In the genomic region with DNA sequence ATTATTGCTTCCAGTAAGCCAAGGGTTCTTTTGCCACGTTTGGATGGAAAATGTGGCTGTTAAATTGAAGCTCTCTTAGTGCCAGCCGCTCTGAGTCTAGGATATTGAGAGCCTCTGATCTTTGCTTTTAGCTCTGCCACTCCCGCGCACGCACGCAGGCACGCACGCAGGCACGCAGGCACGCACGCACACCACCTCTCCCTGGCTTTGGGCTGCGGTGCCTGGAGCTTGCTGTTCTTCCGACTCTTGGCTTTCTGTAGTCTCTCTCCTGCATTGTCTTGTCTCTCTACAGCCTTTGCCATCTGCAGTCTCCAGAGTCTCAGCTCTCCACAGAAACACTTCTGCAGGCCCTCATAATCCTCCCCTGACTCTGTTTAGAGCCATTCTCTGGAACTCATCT, we compare ENCODE assay signal across 16 mouse cellular contexts.
A peak's percentile ranks its signal among the peaks of the same experiment; 100 is the strongest.
DNase-seq lines count a peak whose midpoint lies in the region; ATAC-seq and TF ChIP-seq lines count a peak whose summit lies in the region.
"Had no signal": no experiment of that assay in that cellular context is flagged by ENCODE, and none has a peak within 500 bp of the region (broad histone marks: within the 10 kb centered on the region; RNA-seq: fewer than 3 reads in every experiment).

No protein-coding gene starts in this region.

- TF ChIP-seq CTCF in kidney, postnatal 0 days (IDR thresholded peaks at IDR 0.05; ENCODE audit: low read depth) = no peak

- no peak for DNase-seq in embryonic facial prominence, embryonic 14.5 days (ENCODE audit: low spot score)
- DNase-seq in embryonic facial prominence, embryonic 10.5 days (ENCODE audit: low spot score) = no peak
- no peak for DNase-seq in kidney, postnatal 0 days (ENCODE audit: low spot score)
- no peak for DNase-seq in kidney, postnatal 25 days
- DNase-seq in brain, adult 2 months (ENCODE audit: low read depth, low spot score) = peak; percentile 67
- DNase-seq in lung, postnatal 14 days = no peak
- no peak for DNase-seq in gastrocnemius, postnatal 4 days (ENCODE audit: low spot score in 2 of 2)
- DNase-seq: adrenal gland, postnatal 25 days; cerebellum, adult 18-20 months; heart, postnatal 4 days; layer of hippocampus, postnatal 36 days; spleen, adult 18-20 months; thymus, postnatal 36 days had no signal

- H3K4me2 ChIP-seq in embryonic facial prominence, embryonic 14.5 days (ENCODE audit: low read depth, low read length) = no peak overlapping the region
- peak overlapping the region; percentile 27; the same call in 1 of the 2 replicates for H3K4me2 ChIP-seq in kidney, postnatal 0 days (ENCODE audit: low read length)
- H3K4me2 ChIP-seq in neural tube, embryonic 12.5 days (replicated peaks) = peak overlapping the region; percentile 5; the same call in 1 of the 2 replicates
- H3K4me2 ChIP-seq: embryonic facial prominence, embryonic 15.5 days had no signal

- no peaks in the 10 kb centered on the region for H3K9me3 ChIP-seq in embryonic facial prominence, embryonic 14.5 days (ENCODE audit: control insufficient read depth, low read length)
- H3K9me3 ChIP-seq in embryonic facial prominence, embryonic 10.5 days = no peaks in the 10 kb centered on the region
- no peaks in the 10 kb centered on the region for H3K9me3 ChIP-seq in kidney, postnatal 0 days (replicated peaks; ENCODE audit: low read length)
- no peaks in the 10 kb centered on the region for H3K9me3 ChIP-seq in neural tube, embryonic 12.5 days
- H3K9me3 ChIP-seq: embryonic facial prominence, embryonic 15.5 days had no signal

- H3K36me3 ChIP-seq in embryonic facial prominence, embryonic 14.5 days (ENCODE audit: control insufficient read depth, insufficient read depth, low read length) = no peaks in the 10 kb centered on the region
- H3K36me3 ChIP-seq in embryonic facial prominence, embryonic 10.5 days (replicated peaks) = no peaks in the 10 kb centered on the region
- H3K36me3 ChIP-seq in kidney, postnatal 0 days (ENCODE audit: insufficient read depth, low read length) = no peaks in the 10 kb centered on the region
- no peaks in the 10 kb centered on the region for H3K36me3 ChIP-seq in neural tube, embryonic 12.5 days
- H3K36me3 ChIP-seq: embryonic facial prominence, embryonic 15.5 days had no signal

- H3K27ac ChIP-seq in embryonic facial prominence, embryonic 14.5 days (replicated peaks; ENCODE audit: low read depth, low read length) = no peak overlapping the region
- H3K27ac ChIP-seq in embryonic facial prominence, embryonic 10.5 days (replicated peaks) = no peak overlapping the region
- no peak overlapping the region for H3K27ac ChIP-seq in kidney, postnatal 0 days
- peak overlapping the region; percentile 27; the same call in 1 of the 2 replicates for H3K27ac ChIP-seq in neural tube, embryonic 12.5 days
- H3K27ac ChIP-seq: embryonic facial prominence, embryonic 15.5 days had no signal

- H3K9ac ChIP-seq in embryonic facial prominence, embryonic 14.5 days (ENCODE audit: low read depth, low read length) = 0 out of 2 replicates have a peak overlapping the region, but pooled peaks have one; percentile 25
- no peak overlapping the region for H3K9ac ChIP-seq in kidney, postnatal 0 days (ENCODE audit: low read depth, low read length)
- H3K9ac ChIP-seq in neural tube, embryonic 12.5 days = no peak overlapping the region
- H3K9ac ChIP-seq: embryonic facial prominence, embryonic 15.5 days had no signal

- no peak for ATAC-seq in embryonic facial prominence, embryonic 14.5 days (ENCODE audit: low read depth)
- ATAC-seq in kidney, postnatal 0 days (replicated peaks; ENCODE audit: low FRiP score, low read depth) = no peak
- no peak; the same call in 1 of the 2 replicates for ATAC-seq in neural tube, embryonic 12.5 days (ENCODE audit: low FRiP score, low read depth)

- no peaks in the 10 kb centered on the region for H3K4me1 ChIP-seq in embryonic facial prominence, embryonic 14.5 days (ENCODE audit: control insufficient read depth, insufficient read depth, low read length)
- peaks cover 12% of the 10 kb centered on the region for H3K4me1 ChIP-seq in embryonic facial prominence, embryonic 10.5 days
- H3K4me1 ChIP-seq in kidney, postnatal 0 days (replicated peaks; ENCODE audit: insufficient read depth, low read length) = no peaks in the 10 kb centered on the region
- peaks cover 18% of the 10 kb centered on the region for H3K4me1 ChIP-seq in neural tube, embryonic 12.5 days
- H3K4me1 ChIP-seq: embryonic facial prominence, embryonic 15.5 days; megakaryocyte, embryonic 14.5 days had no signal

- no peak overlapping the region for H3K4me3 ChIP-seq in embryonic facial prominence, embryonic 14.5 days (ENCODE audit: low read depth, low read length)
- H3K4me3 ChIP-seq in embryonic facial prominence, embryonic 10.5 days = no peak overlapping the region
- H3K4me3 ChIP-seq in kidney, postnatal 0 days (replicated peaks; ENCODE audit: low read depth, low read length) = no peak overlapping the region
- H3K4me3 ChIP-seq in neural tube, embryonic 12.5 days = no peak overlapping the region
- H3K4me3 ChIP-seq: embryonic facial prominence, embryonic 15.5 days; megakaryocyte, embryonic 14.5 days had no signal

- WGBS in embryonic facial prominence, embryonic 14.5 days = 76% methylated on average over 13 of the region's 13 CpGs
- 82% methylated on average over 13 of the region's 13 CpGs for WGBS in embryonic facial prominence, embryonic 10.5 days
- 52% methylated on average over 13 of the region's 13 CpGs for WGBS in kidney, postnatal 0 days
- WGBS in neural tube, embryonic 12.5 days = 74% methylated on average over 13 of the region's 13 CpGs

- no peaks in the 10 kb centered on the region for H3K27me3 ChIP-seq in embryonic facial prominence, embryonic 14.5 days (replicated peaks; ENCODE audit: control insufficient read depth, insufficient read depth, low read length)
- H3K27me3 ChIP-seq in embryonic facial prominence, embryonic 10.5 days (replicated peaks; ENCODE audit: low read depth, poor library complexity, severe bottlenecking) = no peaks in the 10 kb centered on the region
- no peaks in the 10 kb centered on the region for H3K27me3 ChIP-seq in kidney, postnatal 0 days (ENCODE audit: insufficient read depth, low read length)
- no peaks in the 10 kb centered on the region for H3K27me3 ChIP-seq in neural tube, embryonic 12.5 days (replicated peaks)
- H3K27me3 ChIP-seq: embryonic facial prominence, embryonic 15.5 days; megakaryocyte, embryonic 14.5 days had no signal
